Mouse (Mus musculus) ES-E14 (cell line): ENCODE measurements around the gene P4ha2.

ENCODE experiments used
- CHD2 ChIP-seq: IDR thresholded peaks from 2 replicates; pipeline ENCODE4 v1.6.1; 2014; ENCODE audit warnings: mild to moderate bottlenecking, low read depth, low read length, inconsistent platforms
- MAFK ChIP-seq: IDR thresholded peaks from 2 replicates; pipeline ENCODE4 v1.6.1; 2014; ENCODE audit warnings: mild to moderate bottlenecking, low read depth, low read length, inconsistent platforms; ENCODE audit not compliant: insufficient read depth
- ZC3H11A ChIP-seq: IDR thresholded peaks from 2 replicates; pipeline ENCODE4 v1.6.1; 2012; ENCODE audit warnings: low read depth, mild to moderate bottlenecking, inconsistent platforms, low read length, borderline replicate concordance
- ZNF384 ChIP-seq: IDR thresholded peaks from 2 replicates; pipeline ENCODE4 v1.6.1; 2012; ENCODE audit warnings: low read depth, low read length, inconsistent platforms

DNA sequence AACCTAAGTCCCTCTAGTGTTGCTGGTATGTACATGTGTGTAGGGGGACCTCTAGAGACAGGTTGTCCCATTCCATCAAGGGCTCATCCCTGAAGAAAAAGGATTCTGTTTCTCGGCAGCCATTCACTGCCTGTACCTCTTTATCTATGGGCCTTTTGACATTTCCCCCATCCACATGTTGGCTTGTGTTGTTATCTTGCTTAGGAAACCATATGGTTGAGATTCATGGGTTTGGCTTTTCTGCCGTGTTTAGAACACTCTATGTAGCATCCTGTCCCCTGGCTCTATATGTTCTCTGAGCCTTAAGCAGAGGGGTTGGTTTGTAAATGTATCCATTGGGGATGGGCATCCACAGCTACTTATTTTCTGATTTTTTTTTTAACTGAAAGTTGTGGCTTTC, 61.6 kb downstream of the P4ha2 start:
- TF ChIP-seq ZC3H11A (no peak), CHD2 (no peak), MAFK (no peak), ZNF384 (no peak)
